In genomic region chr14:43983897-43984296, GRCm38 (mm10) we compare ENCODE assay signal across 8 mouse cellular contexts. TPM values are rescaled to one million over a fixed set of nuclear protein-coding genes. Genes with fewer than 3 reads are reported as not detected.
A peak's percentile ranks its signal among the peaks of the same experiment; 100 is the strongest.
DNase-seq lines count a peak whose midpoint lies in the region; ATAC-seq lines count a peak whose summit lies in the region.

No protein-coding gene starts in this region.

- H3K27ac ChIP-seq in intestine, embryonic 15.5 days: no peak overlapping the region

- no peaks in the 10 kb centered on the region for H3K9me3 ChIP-seq in intestine, embryonic 15.5 days

- no peaks in the 10 kb centered on the region for H3K36me3 ChIP-seq in intestine, embryonic 15.5 days

- no peak overlapping the region for H3K4me2 ChIP-seq in intestine, embryonic 15.5 days (replicated peaks)

- no peaks in the 10 kb centered on the region for H3K4me1 ChIP-seq in intestine, embryonic 15.5 days (replicated peaks)

- DNase-seq in adrenal gland, adult 2 months: peak; percentile 58
- DNase-seq in embryo, embryonic 10.5 days (ENCODE audit: low spot score): peak; percentile 69
- DNase-seq in gastrocnemius, postnatal 4 days (ENCODE audit: low spot score in 2 of 2): peak; percentile 21 to 29
- peak; percentile 3 to 60 for DNase-seq in left cerebral cortex, postnatal 10 days (ENCODE audit: extremely low spot score in 1 of 2, low spot score in 2 of 2)
- peak; percentile 45 for DNase-seq in mesoderm, embryonic 11.5 days (ENCODE audit: low read depth, low spot score)
- DNase-seq in right cerebral cortex, postnatal 14 days: peak; percentile 66

- peak; percentile 85 for ATAC-seq in intestine, embryonic 15.5 days
- ATAC-seq in inflammation-experienced regulatory T-cells, adult 6 months: no peak

- H3K9ac ChIP-seq in intestine, embryonic 15.5 days: no peak overlapping the region

- H3K27me3 ChIP-seq in intestine, embryonic 15.5 days (replicated peaks): no peaks in the 10 kb centered on the region

- H3K4me3 ChIP-seq in intestine, embryonic 15.5 days (replicated peaks): no peak overlapping the region

- intact Hi-C loops in left cerebral cortex, postnatal 10 days (cut with DNase I): no loop called here

- 0% methylated on average over 3 of the region's 4 CpGs for WGBS in intestine, embryonic 15.5 days

RNA-seq across cellular contexts. Expression of gene Ang6, which starts 18.2 kb away (rescaled TPM):
- not detected for total RNA-seq in adrenal gland, adult 2 months (2021)
- not detected in 2 replicates for polyA plus RNA-seq in adrenal gland, adult 2 months (2012; rRNA removed)
- not detected for total RNA-seq in gastrocnemius, postnatal 4 days (2021)
- not detected in 2 replicates for polyA plus RNA-seq in intestine, embryonic 15.5 days (2015; fragmentation: Nextera tagmentation; extraction: Ambion mirVana)
- total RNA-seq in left cerebral cortex, postnatal 10 days (2021): not detected
- polyA plus RNA-seq in inflammation-experienced regulatory T-cells, adult 6 months (2017; shearing (Covaris generic)): not detected

RNA-seq across cellular contexts. Expression of gene Ang5, which starts 27.0 kb away (rescaled TPM):
- not detected for total RNA-seq in adrenal gland, adult 2 months (2021)
- not detected in 2 replicates for polyA plus RNA-seq in adrenal gland, adult 2 months (2012; rRNA removed)
- total RNA-seq in gastrocnemius, postnatal 4 days (2021): not detected
- polyA plus RNA-seq in intestine, embryonic 15.5 days (2015; fragmentation: Nextera tagmentation; extraction: Ambion mirVana): not detected in 2 replicates
- not detected for total RNA-seq in left cerebral cortex, postnatal 10 days (2021)
- not detected for polyA plus RNA-seq in inflammation-experienced regulatory T-cells, adult 6 months (2017; shearing (Covaris generic))

RNA-seq across cellular contexts. Expression of gene Gm8113, which starts 58.7 kb away (rescaled TPM):
- 1 to 10 TPM; 1.5 to 3.4 TPM for total RNA-seq in adrenal gland, adult 2 months (2021)
- 0.36 and 0.54 TPM in 2 replicates for polyA plus RNA-seq in adrenal gland, adult 2 months (2012; rRNA removed)
- total RNA-seq in gastrocnemius, postnatal 4 days (2021): under 1 TPM; 0.12 to 0.44 TPM
- polyA plus RNA-seq in intestine, embryonic 15.5 days (2015; fragmentation: Nextera tagmentation; extraction: Ambion mirVana): 10.4 and 11.9 TPM in 2 replicates
- total RNA-seq in left cerebral cortex, postnatal 10 days (2021): under 1 TPM; 0.22 to 0.45 TPM
- not detected for polyA plus RNA-seq in inflammation-experienced regulatory T-cells, adult 6 months (2017; shearing (Covaris generic))
